Mouse (Mus musculus): ENCODE measurements at regions not wholly inside any gene's neighbourhood (a gene's known extent, or its start where the extent isn't known, plus 50 kb on each side); places are given as distances from the start of the nearest gene placed in this dataset.

GRCm38 (mm10) chr1:143483345-143483744, 157.1 kb upstream of the B3galt2 start:
- TF ChIP-seq IRF4 (IDR thresholded peaks at IDR 0.05; ENCODE audit: low read depth, low read length), result no peak
- TF ChIP-seq SIN3A (IDR thresholded peaks at IDR 0.05; ENCODE audit: low read length), result no peak
- no peak for TF ChIP-seq ETS1 (conservative IDR thresholded peaks at IDR 0.05; ENCODE audit: low read depth, low read length)
- TF ChIP-seq ELF1 (IDR thresholded peaks at IDR 0.05; ENCODE audit: low read depth, low read length), result no peak
- no peak for TF ChIP-seq E2F4 (IDR thresholded peaks at IDR 0.05; ENCODE audit: insufficient replicate concordance, low read depth, low read length)
- TF ChIP-seq KAT2A (IDR thresholded peaks at IDR 0.05; ENCODE audit: insufficient replicate concordance, low read length), result no peak
- no peak for TF ChIP-seq POLR2A (IDR thresholded peaks at IDR 0.05; ENCODE audit: low read depth, low read length)
- TF ChIP-seq MAFK (IDR thresholded peaks at IDR 0.05; ENCODE audit: insufficient replicate concordance, low read length), result no peak
- TF ChIP-seq CTCF (conservative IDR thresholded peaks at IDR 0.05 in 1 of 2, IDR thresholded peaks at IDR 0.05 in 1 of 2; ENCODE audit: low read depth in 2 of 2, low read length in 2 of 2), result no peak

Data from CH12.LX (cell line).